Mouse (Mus musculus): ENCODE results near the gene Tmem45b.

DNA sequence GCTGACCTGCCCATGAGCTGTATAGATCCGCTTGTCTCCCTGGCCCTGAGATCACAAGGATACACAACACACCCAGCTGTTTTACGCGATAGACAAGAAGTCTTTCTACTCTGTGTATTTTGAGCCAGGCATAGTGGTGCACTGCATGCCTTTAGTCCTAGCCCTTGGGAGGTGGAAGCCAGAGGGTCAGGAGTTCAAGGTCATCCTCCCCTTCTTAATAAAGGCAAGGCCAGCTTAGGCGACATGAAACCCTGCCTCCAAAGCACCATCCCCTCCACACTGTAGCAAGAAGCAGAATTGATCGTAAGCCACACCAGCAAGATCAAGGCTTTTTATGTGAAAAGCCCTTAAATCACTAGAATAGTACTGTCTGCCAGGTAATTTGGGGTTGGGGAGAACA lies 32.5 kb downstream of the Tmem45b start:
- TF ChIP-seq CTCF (IDR thresholded peaks at IDR 0.05; ENCODE audit: control insufficient read depth, insufficient read depth, insufficient replicate concordance, low read depth, low read length) (no peak), POLR2A (IDR thresholded peaks at IDR 0.05; ENCODE audit: control insufficient read depth, low read depth, low read length) (no peak)

Data from testis, adult 2 months (tissue).